Mouse (Mus musculus) heart, postnatal 0 days (tissue): ENCODE measurements around the gene Akna.

ENCODE experiments used
- CTCF ChIP-seq: IDR thresholded peaks from 2 replicates; pipeline ENCODE4 v1.5.1; 2016; ENCODE audit warnings: antibody characterized with exemption, control low read depth, low read depth
- EP300 ChIP-seq: IDR thresholded peaks from 2 replicates; pipeline ENCODE4 v1.6.1; 2016; ENCODE audit warnings: antibody characterized with exemption, low read depth

GRCm38 (mm10) chr4:63405051-63405450, 1.9 kb upstream of the Akna start:
- TF ChIP-seq CTCF (no peak), EP300 (no peak)
